Mouse (Mus musculus): ENCODE data around the gene Gm5485. TPM values are rescaled to one million over a fixed set of nuclear protein-coding genes. Genes with fewer than 3 reads are reported as not detected.

Gene Gm5485
- total RNA-seq, 1 experiment = not detected

GRCm38 (mm10) chr16:48422501-48422900 is 10.3 kb upstream of the Gm5485 start:
- Histone ChIP-seq H3K27ac (ENCODE audit: insufficient read depth, low read depth, low read length, poor library complexity, severe bottlenecking) (peak overlapping the region; percentile 51; the same call in 1 of the 2 replicates), H3K36me3 (ENCODE audit: control insufficient read depth, insufficient read depth, low read length, poor library complexity, severe bottlenecking) (no peaks in the 10 kb centered on the region), H3K4me1 (ENCODE audit: control insufficient read depth in 2 of 2, insufficient read depth in 2 of 2, low read length in 2 of 2, poor library complexity in 1 of 2) (peaks cover 4 to 5% of the 10 kb centered on the region in 2 experiments; a peak in 2 of 4 replicates), H3K9me3 (ENCODE audit: control insufficient read depth, insufficient read depth, low read depth, low read length) (no peaks in the 10 kb centered on the region), H3K9ac (ENCODE audit: insufficient read depth, low read depth, low read length, poor library complexity, severe bottlenecking) (no peak overlapping the region), H3K4me3 (ENCODE audit: insufficient read depth in 1 of 2, low read depth in 1 of 2, low read length in 2 of 2, poor library complexity in 1 of 2, severe bottlenecking in 1 of 2) (no peak overlapping the region)
- in situ Hi-C loops (cut with MboI; ENCODE audit: low sequenced_read_pairs in 2 of 2, unreplicated experiment in 2 of 2) = no loop called here
- peak; percentile 66 for DNase-seq (ENCODE audit: low read depth, low spot score)
- TF ChIP-seq ZC3H11A (IDR thresholded peaks at IDR 0.05; ENCODE audit: borderline replicate concordance, low read depth, low read length) (no peak), ZNF384 (IDR thresholded peaks at IDR 0.05; ENCODE audit: low read depth, low read length) (no peak), CHD2 (IDR thresholded peaks at IDR 0.05; ENCODE audit: low read depth, low read length) (peak; percentile 46; the same call in 1 of the 2 replicates), MAFK (IDR thresholded peaks at IDR 0.05; ENCODE audit: insufficient read depth, low read depth, low read length) (peak; percentile 56; the same call in 1 of the 2 replicates), HCFC1 (IDR thresholded peaks at IDR 0.05; ENCODE audit: borderline replicate concordance, insufficient read depth, low read length) (no peak)

DNA sequence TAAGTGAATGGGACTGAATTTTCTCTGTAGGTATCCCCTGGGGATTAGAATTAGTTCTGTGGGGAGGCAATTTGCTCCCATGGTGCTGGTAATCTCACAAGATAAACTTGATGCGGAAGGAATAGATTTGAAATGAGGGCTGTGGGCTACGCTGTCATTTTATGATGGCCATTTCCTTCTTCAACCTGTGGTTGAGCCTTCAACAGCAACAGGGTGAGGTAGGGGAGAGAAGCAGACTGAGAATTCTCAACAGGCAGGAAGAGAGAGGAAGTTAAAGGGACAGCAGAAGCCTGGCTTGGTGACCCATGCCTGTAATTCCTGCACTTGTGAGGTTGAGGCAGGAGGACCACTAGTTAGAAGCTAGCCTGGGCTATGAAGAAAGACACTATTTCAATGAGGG is 6.8 kb upstream of the Gm5485 start:
- Histone ChIP-seq H3K4me1 (ENCODE audit: control insufficient read depth in 2 of 2, insufficient read depth in 2 of 2, low read length in 2 of 2, poor library complexity in 1 of 2) (peaks cover 4 to 5% of the 10 kb centered on the region in 2 experiments; a peak in 2 of 4 replicates), H3K9ac (ENCODE audit: insufficient read depth, low read depth, low read length, poor library complexity, severe bottlenecking) (no peak overlapping the region), H3K4me3 (ENCODE audit: insufficient read depth in 1 of 2, low read depth in 1 of 2, low read length in 2 of 2, poor library complexity in 1 of 2, severe bottlenecking in 1 of 2) (no peak overlapping the region), H3K27ac (ENCODE audit: insufficient read depth, low read depth, low read length, poor library complexity, severe bottlenecking) (no peak overlapping the region), H3K36me3 (ENCODE audit: control insufficient read depth, insufficient read depth, low read length, poor library complexity, severe bottlenecking) (no peaks in the 10 kb centered on the region), H3K9me3 (ENCODE audit: control insufficient read depth, insufficient read depth, low read depth, low read length) (no peaks in the 10 kb centered on the region)
- DNase-seq (ENCODE audit: low read depth, low spot score) = no peak
- TF ChIP-seq ZNF384 (IDR thresholded peaks at IDR 0.05; ENCODE audit: low read depth, low read length) (no peak), HCFC1 (IDR thresholded peaks at IDR 0.05; ENCODE audit: borderline replicate concordance, insufficient read depth, low read length) (no peak), ZC3H11A (IDR thresholded peaks at IDR 0.05; ENCODE audit: borderline replicate concordance, low read depth, low read length) (no peak), CHD2 (IDR thresholded peaks at IDR 0.05; ENCODE audit: low read depth, low read length) (no peak), MAFK (IDR thresholded peaks at IDR 0.05; ENCODE audit: insufficient read depth, low read depth, low read length) (no peak)
- in situ Hi-C loops (cut with MboI; ENCODE audit: low sequenced_read_pairs in 2 of 2, unreplicated experiment in 2 of 2) = no loop called here

DNA sequence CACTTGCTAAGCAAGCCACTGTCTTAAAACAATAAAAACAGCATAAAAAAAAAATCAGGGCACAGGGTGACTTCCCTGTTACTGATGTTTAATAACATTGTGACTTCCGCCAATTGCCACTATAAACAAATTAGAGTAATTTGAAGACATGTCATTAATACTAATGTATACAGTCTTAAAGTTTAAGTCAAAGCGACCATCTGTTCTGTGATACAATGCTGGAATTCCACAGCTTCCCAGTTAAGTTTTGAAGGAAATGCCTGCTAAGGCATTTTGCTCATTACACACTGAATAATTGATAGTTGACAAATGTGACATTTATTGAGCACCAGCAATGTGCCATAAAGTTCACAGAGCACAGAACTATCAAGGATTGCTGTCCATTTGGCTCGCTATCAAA is 6.3 kb upstream of the Gm5485 start:
- no peak for DNase-seq (ENCODE audit: low read depth, low spot score)
- H3K9ac ChIP-seq (ENCODE audit: insufficient read depth, low read depth, low read length, poor library complexity, severe bottlenecking) = no peak overlapping the region
- no peaks in the 10 kb centered on the region for H3K9me3 ChIP-seq (ENCODE audit: control insufficient read depth, insufficient read depth, low read depth, low read length)
- no peak overlapping the region for H3K27ac ChIP-seq (ENCODE audit: insufficient read depth, low read depth, low read length, poor library complexity, severe bottlenecking)
- in situ Hi-C loops (cut with MboI; ENCODE audit: low sequenced_read_pairs in 2 of 2, unreplicated experiment in 2 of 2) = no loop called here
- no peak overlapping the region for H3K4me3 ChIP-seq (ENCODE audit: insufficient read depth in 1 of 2, low read depth in 1 of 2, low read length in 2 of 2, poor library complexity in 1 of 2, severe bottlenecking in 1 of 2)
- peaks cover 4 to 5% of the 10 kb centered on the region in 2 experiments; a peak in 2 of 4 replicates for H3K4me1 ChIP-seq (ENCODE audit: control insufficient read depth in 2 of 2, insufficient read depth in 2 of 2, low read length in 2 of 2, poor library complexity in 1 of 2)
- no peak for TF ChIP-seq MAFK (IDR thresholded peaks at IDR 0.05; ENCODE audit: insufficient read depth, low read depth, low read length)
- TF ChIP-seq ZC3H11A (IDR thresholded peaks at IDR 0.05; ENCODE audit: borderline replicate concordance, low read depth, low read length) = no peak
- no peak for TF ChIP-seq CHD2 (IDR thresholded peaks at IDR 0.05; ENCODE audit: low read depth, low read length)
- no peak for TF ChIP-seq ZNF384 (IDR thresholded peaks at IDR 0.05; ENCODE audit: low read depth, low read length)
- no peak for TF ChIP-seq HCFC1 (IDR thresholded peaks at IDR 0.05; ENCODE audit: borderline replicate concordance, insufficient read depth, low read length)
- no peaks in the 10 kb centered on the region for H3K36me3 ChIP-seq (ENCODE audit: control insufficient read depth, insufficient read depth, low read length, poor library complexity, severe bottlenecking)

DNA sequence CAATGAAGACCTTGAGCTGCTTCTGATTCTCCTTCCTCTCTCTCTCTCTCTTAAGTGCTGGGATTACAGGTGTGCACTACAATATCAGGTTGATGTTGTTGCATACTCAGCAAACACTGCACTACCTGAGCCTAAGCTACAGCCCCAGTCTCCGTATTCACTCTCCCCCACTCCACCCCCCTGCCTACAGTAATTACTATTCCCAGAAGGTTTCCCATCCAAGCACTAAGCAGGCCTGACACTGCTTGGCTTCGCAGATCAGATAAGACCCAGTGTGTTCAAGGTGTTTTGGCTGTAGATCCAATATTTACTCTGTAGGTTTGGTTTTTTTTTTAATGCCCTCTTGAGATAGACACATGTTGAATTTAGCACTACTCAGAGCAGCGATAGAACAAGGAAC is 2.1 kb downstream of the Gm5485 start:
- no peak overlapping the region for H3K4me3 ChIP-seq (ENCODE audit: insufficient read depth in 1 of 2, low read depth in 1 of 2, low read length in 2 of 2, poor library complexity in 1 of 2, severe bottlenecking in 1 of 2)
- H3K9ac ChIP-seq (ENCODE audit: insufficient read depth, low read depth, low read length, poor library complexity, severe bottlenecking) = no peak overlapping the region
- TF ChIP-seq CHD2 (IDR thresholded peaks at IDR 0.05; ENCODE audit: low read depth, low read length) (no peak), ZC3H11A (IDR thresholded peaks at IDR 0.05; ENCODE audit: borderline replicate concordance, low read depth, low read length) (no peak), ZNF384 (IDR thresholded peaks at IDR 0.05; ENCODE audit: low read depth, low read length) (no peak), HCFC1 (IDR thresholded peaks at IDR 0.05; ENCODE audit: borderline replicate concordance, insufficient read depth, low read length) (no peak), MAFK (IDR thresholded peaks at IDR 0.05; ENCODE audit: insufficient read depth, low read depth, low read length) (no peak)
- in situ Hi-C loops (cut with MboI; ENCODE audit: low sequenced_read_pairs in 2 of 2, unreplicated experiment in 2 of 2) = no loop called here
- H3K27ac ChIP-seq (ENCODE audit: insufficient read depth, low read depth, low read length, poor library complexity, severe bottlenecking) = no peak overlapping the region
- H3K9me3 ChIP-seq (ENCODE audit: control insufficient read depth, insufficient read depth, low read depth, low read length) = no peaks in the 10 kb centered on the region
- no peaks in the 10 kb centered on the region for H3K36me3 ChIP-seq (ENCODE audit: control insufficient read depth, insufficient read depth, low read length, poor library complexity, severe bottlenecking)
- DNase-seq (ENCODE audit: low read depth, low spot score) = no peak
- H3K4me1 ChIP-seq (ENCODE audit: control insufficient read depth in 2 of 2, insufficient read depth in 2 of 2, low read length in 2 of 2, poor library complexity in 1 of 2) = no peaks in the 10 kb centered on the region

- Histone ChIP-seq H3K27ac (ENCODE audit: insufficient read depth, low read depth, low read length, poor library complexity, severe bottlenecking) (no peak overlapping the region), H3K36me3 (ENCODE audit: control insufficient read depth, insufficient read depth, low read length, poor library complexity, severe bottlenecking) (no peaks in the 10 kb centered on the region), H3K4me3 (ENCODE audit: insufficient read depth in 1 of 2, low read depth in 1 of 2, low read length in 2 of 2, poor library complexity in 1 of 2, severe bottlenecking in 1 of 2) (no peak overlapping the region), H3K9me3 (ENCODE audit: control insufficient read depth, insufficient read depth, low read depth, low read length) (no peaks in the 10 kb centered on the region), H3K4me1 (ENCODE audit: control insufficient read depth in 2 of 2, insufficient read depth in 2 of 2, low read length in 2 of 2, poor library complexity in 1 of 2) (no peaks in the 10 kb centered on the region), H3K9ac (ENCODE audit: insufficient read depth, low read depth, low read length, poor library complexity, severe bottlenecking) (no peak overlapping the region)
- in situ Hi-C loops (cut with MboI; ENCODE audit: low sequenced_read_pairs in 2 of 2, unreplicated experiment in 2 of 2) = no loop called here
- no peak for DNase-seq (ENCODE audit: low read depth, low spot score)
- TF ChIP-seq MAFK (IDR thresholded peaks at IDR 0.05; ENCODE audit: insufficient read depth, low read depth, low read length) (no peak), CHD2 (IDR thresholded peaks at IDR 0.05; ENCODE audit: low read depth, low read length) (no peak), ZC3H11A (IDR thresholded peaks at IDR 0.05; ENCODE audit: borderline replicate concordance, low read depth, low read length) (no peak), HCFC1 (IDR thresholded peaks at IDR 0.05; ENCODE audit: borderline replicate concordance, insufficient read depth, low read length) (no peak), ZNF384 (IDR thresholded peaks at IDR 0.05; ENCODE audit: low read depth, low read length) (no peak)
These were observed 2.6 kb downstream of the Gm5485 start for GRCm38 (mm10) chr16:48409580-48409979.
